Mouse (Mus musculus): Measurements from ENCODE around the gene Zfhx3. TPM values are rescaled to one million over a fixed set of nuclear protein-coding genes. Genes with fewer than 3 reads are reported as not detected.

The Zfhx3 gene
- total and polyA plus RNA-seq, 3 experiments: 0.23 to 2.5 TPM; not detected in 1

- Histone ChIP-seq H3K4me3 (ENCODE audit: control insufficient read depth in 1 of 2, insufficient read depth in 1 of 2, low read depth in 2 of 2, low read length in 2 of 2) (no peak overlapping the region), H3K79me2 (ENCODE audit: control insufficient read depth, insufficient read depth, low read length, poor library complexity) (no peaks in the 10 kb centered on the region), H3K27ac (ENCODE audit: control insufficient read depth, low read depth, low read length) (no peak overlapping the region), H3K9ac (ENCODE audit: control insufficient read depth, low read depth, low read length, poor library complexity, severe bottlenecking) (no peak overlapping the region), H3K36me3 (ENCODE audit: control insufficient read depth in 1 of 2, insufficient read depth in 2 of 2, low read length in 2 of 2) (no peaks in the 10 kb centered on the region), H3K27me3 (ENCODE audit: control insufficient read depth in 1 of 2, insufficient read depth in 2 of 2, low read length in 2 of 2) (no peaks in the 10 kb centered on the region), H3K4me1 (ENCODE audit: control insufficient read depth in 1 of 2, insufficient read depth in 2 of 2, low read length in 2 of 2) (no peaks in the 10 kb centered on the region), H3K9me3 (replicated peaks; ENCODE audit: insufficient read depth, low read length) (no peaks in the 10 kb centered on the region)
- DNase-seq (ENCODE audit: low read depth, low spot score): no peak
- no peak for TF ChIP-seq SIN3A (IDR thresholded peaks at IDR 0.05; ENCODE audit: low read length)
- no peak for TF ChIP-seq RCOR1 (IDR thresholded peaks at IDR 0.05; ENCODE audit: low read depth, low read length)
- no peak for TF ChIP-seq POLR2AphosphoS5 (IDR thresholded peaks at IDR 0.05; ENCODE audit: borderline replicate concordance, low read depth, low read length)
- TF ChIP-seq EP300 (IDR thresholded peaks at IDR 0.05; ENCODE audit: low read depth in 1 of 2, low read length in 2 of 2): no peak
- no peak for TF ChIP-seq CTCF (IDR thresholded peaks at IDR 0.05 in 2 of 3, conservative IDR thresholded peaks at IDR 0.05 in 1 of 3; ENCODE audit: control insufficient read depth in 1 of 3, insufficient read depth in 1 of 3, low read depth in 2 of 3, low read length in 3 of 3, poor library complexity in 1 of 3, severe bottlenecking in 1 of 3)
- no peak for TF ChIP-seq MEF2A (IDR thresholded peaks at IDR 0.05; ENCODE audit: extremely low read depth, insufficient replicate concordance, low read depth, low read length, poor library complexity, severe bottlenecking)
- no peak for TF ChIP-seq ELF1 (IDR thresholded peaks at IDR 0.05; ENCODE audit: low read depth, low read length)
- no peak for TF ChIP-seq POLR2AphosphoS2 (IDR thresholded peaks at IDR 0.05; ENCODE audit: low read length)
- no peak for TF ChIP-seq TCF12 (IDR thresholded peaks at IDR 0.05; ENCODE audit: low read depth, low read length)
- no peak for TF ChIP-seq MAX (IDR thresholded peaks at IDR 0.05; ENCODE audit: low read length)
- no peak for TF ChIP-seq CHD2 (IDR thresholded peaks at IDR 0.05; ENCODE audit: low read length)
- TF ChIP-seq MAZ (IDR thresholded peaks at IDR 0.05; ENCODE audit: low read depth, low read length): no peak
- no peak for TF ChIP-seq TBP (IDR thresholded peaks at IDR 0.05; ENCODE audit: low read depth, low read length)
- TF ChIP-seq KAT2A (conservative IDR thresholded peaks at IDR 0.05; ENCODE audit: low read depth, low read length): no peak
These were observed 886.9 kb downstream of the Zfhx3 start for GRCm38 (mm10) chr8:108829305-108829717.

DNA sequence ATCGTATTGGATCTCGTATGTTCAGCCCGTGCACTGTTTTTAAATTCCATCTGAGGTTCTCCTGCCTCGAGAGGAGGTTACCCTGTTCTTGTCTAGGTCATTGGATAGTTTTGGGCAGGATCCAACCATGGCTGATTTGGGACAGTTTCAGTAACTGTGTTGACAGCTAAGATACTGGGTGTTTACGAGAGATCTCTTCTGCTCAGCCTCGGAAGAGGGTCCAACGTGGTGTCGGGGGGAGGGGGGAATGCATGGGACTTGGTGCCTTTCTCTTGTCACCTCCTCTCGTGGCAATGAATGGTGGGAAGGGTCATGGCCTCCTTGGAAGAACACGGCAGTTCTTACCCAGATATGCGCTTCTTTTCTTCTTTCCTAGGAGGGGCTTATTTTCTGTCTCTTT lies 892.7 kb downstream of the Zfhx3 start:
- Histone ChIP-seq H3K79me2 (ENCODE audit: control insufficient read depth, insufficient read depth, low read length, poor library complexity) (no peaks in the 10 kb centered on the region), H3K4me1 (ENCODE audit: control insufficient read depth in 1 of 2, insufficient read depth in 2 of 2, low read length in 2 of 2) (no peaks in the 10 kb centered on the region), H3K27ac (ENCODE audit: control insufficient read depth, low read depth, low read length) (no peak overlapping the region), H3K27me3 (ENCODE audit: control insufficient read depth in 1 of 2, insufficient read depth in 2 of 2, low read length in 2 of 2) (no peaks in the 10 kb centered on the region), H3K36me3 (ENCODE audit: control insufficient read depth in 1 of 2, insufficient read depth in 2 of 2, low read length in 2 of 2) (no peaks in the 10 kb centered on the region), H3K4me3 (ENCODE audit: control insufficient read depth in 1 of 2, insufficient read depth in 1 of 2, low read depth in 2 of 2, low read length in 2 of 2) (no peak overlapping the region), H3K9me3 (replicated peaks; ENCODE audit: insufficient read depth, low read length) (no peaks in the 10 kb centered on the region), H3K9ac (ENCODE audit: control insufficient read depth, low read depth, low read length, poor library complexity, severe bottlenecking) (no peak overlapping the region)
- no peak for TF ChIP-seq E2F4 (IDR thresholded peaks at IDR 0.05; ENCODE audit: borderline replicate concordance, low read depth, low read length)
- TF ChIP-seq TAL1 (IDR thresholded peaks at IDR 0.05; ENCODE audit: low read length): no peak
- no peak for TF ChIP-seq ZKSCAN1 (IDR thresholded peaks at IDR 0.05; ENCODE audit: low read depth, low read length)
- no peak for TF ChIP-seq NELFE (IDR thresholded peaks at IDR 0.05; ENCODE audit: low read depth, low read length)
- TF ChIP-seq SIN3A (IDR thresholded peaks at IDR 0.05; ENCODE audit: low read length): no peak
- TF ChIP-seq UBTF (IDR thresholded peaks at IDR 0.05; ENCODE audit: borderline replicate concordance, insufficient read depth, low read depth, low read length): no peak
- no peak for TF ChIP-seq KAT2A (conservative IDR thresholded peaks at IDR 0.05; ENCODE audit: low read depth, low read length)
- no peak for TF ChIP-seq TBP (IDR thresholded peaks at IDR 0.05; ENCODE audit: low read depth, low read length)
- TF ChIP-seq CHD1 (IDR thresholded peaks at IDR 0.05; ENCODE audit: low read depth, low read length): no peak
- TF ChIP-seq POLR2AphosphoS2 (IDR thresholded peaks at IDR 0.05; ENCODE audit: low read length): no peak
- TF ChIP-seq MAFK (IDR thresholded peaks at IDR 0.05; ENCODE audit: borderline replicate concordance, low read depth, low read length): no peak
- TF ChIP-seq POLR2AphosphoS5 (IDR thresholded peaks at IDR 0.05; ENCODE audit: borderline replicate concordance, low read depth, low read length): no peak
- TF ChIP-seq TCF12 (IDR thresholded peaks at IDR 0.05; ENCODE audit: low read depth, low read length): no peak
- no peak for TF ChIP-seq ZNF384 (IDR thresholded peaks at IDR 0.05; ENCODE audit: low read depth, low read length)
- DNase-seq (ENCODE audit: low read depth, low spot score): no peak

All from MEL (cell line).